Mouse (Mus musculus): ENCODE results near the gene Mb21d2. TPM values are rescaled to one million over a fixed set of nuclear protein-coding genes. Genes with fewer than 3 reads are reported as not detected.

The Mb21d2 gene
- polyA plus RNA-seq, 1 experiment = not detected

- peaks cover 16% of the 10 kb centered on the region for H3K4me1 ChIP-seq
- TF ChIP-seq GATA1 (IDR thresholded peaks at IDR 0.05; ENCODE audit: borderline replicate concordance, low read length) (no peak), FLI1 (IDR thresholded peaks at IDR 0.05; ENCODE audit: low read length) (no peak)
- H3K4me3 ChIP-seq (replicated peaks) = peak overlapping the region; percentile 91
- H3K36me3 ChIP-seq (replicated peaks; ENCODE audit: low read length) = no peaks in the 10 kb centered on the region
- H3K9me3 ChIP-seq = peaks cover 15% of the 10 kb centered on the region
- peaks cover 61% of the 10 kb centered on the region for H3K27me3 ChIP-seq (replicated peaks)
These were observed 316 bp upstream of the Mb21d2 start for GRCm38 (mm10) chr16:28929686-28930291.

DNA sequence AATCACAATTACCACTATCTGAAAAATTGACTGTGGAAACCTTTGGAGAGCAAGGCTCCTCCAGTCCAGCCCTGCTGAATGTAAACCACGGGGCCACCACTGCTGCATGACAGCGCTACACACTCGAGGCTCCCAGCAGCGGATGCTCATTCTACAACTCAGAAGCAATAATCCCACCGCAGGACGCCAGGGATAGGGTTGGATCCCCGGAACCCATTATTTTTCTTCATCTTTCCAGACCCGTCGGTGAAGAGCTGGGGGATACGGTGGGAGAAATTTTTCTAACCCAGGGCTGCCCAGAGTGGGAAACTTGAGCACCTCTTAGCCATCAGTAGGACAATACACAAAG is 1.0 kb downstream of the Mb21d2 start:
- H3K9me3 ChIP-seq = peaks cover 15% of the 10 kb centered on the region
- peaks cover 16% of the 10 kb centered on the region for H3K4me1 ChIP-seq
- peaks cover 61% of the 10 kb centered on the region for H3K27me3 ChIP-seq (replicated peaks)
- TF ChIP-seq GATA1 (IDR thresholded peaks at IDR 0.05; ENCODE audit: borderline replicate concordance, low read length) (no peak), FLI1 (IDR thresholded peaks at IDR 0.05; ENCODE audit: low read length) (no peak)
- H3K36me3 ChIP-seq (replicated peaks; ENCODE audit: low read length) = no peaks in the 10 kb centered on the region
- H3K4me3 ChIP-seq (replicated peaks) = peak overlapping the region; percentile 91

GRCm38 (mm10) chr16:28927381-28927780 is 2.1 kb downstream of the Mb21d2 start:
- peaks cover 16% of the 10 kb centered on the region for H3K4me1 ChIP-seq
- peaks cover 61% of the 10 kb centered on the region for H3K27me3 ChIP-seq (replicated peaks)
- no peaks in the 10 kb centered on the region for H3K36me3 ChIP-seq (replicated peaks; ENCODE audit: low read length)
- H3K9me3 ChIP-seq = peaks cover 15% of the 10 kb centered on the region
- no peak overlapping the region for H3K4me3 ChIP-seq (replicated peaks)
- no peak for TF ChIP-seq GATA1 (IDR thresholded peaks at IDR 0.05; ENCODE audit: borderline replicate concordance, low read length)
- TF ChIP-seq FLI1 (IDR thresholded peaks at IDR 0.05; ENCODE audit: low read length) = no peak

DNA sequence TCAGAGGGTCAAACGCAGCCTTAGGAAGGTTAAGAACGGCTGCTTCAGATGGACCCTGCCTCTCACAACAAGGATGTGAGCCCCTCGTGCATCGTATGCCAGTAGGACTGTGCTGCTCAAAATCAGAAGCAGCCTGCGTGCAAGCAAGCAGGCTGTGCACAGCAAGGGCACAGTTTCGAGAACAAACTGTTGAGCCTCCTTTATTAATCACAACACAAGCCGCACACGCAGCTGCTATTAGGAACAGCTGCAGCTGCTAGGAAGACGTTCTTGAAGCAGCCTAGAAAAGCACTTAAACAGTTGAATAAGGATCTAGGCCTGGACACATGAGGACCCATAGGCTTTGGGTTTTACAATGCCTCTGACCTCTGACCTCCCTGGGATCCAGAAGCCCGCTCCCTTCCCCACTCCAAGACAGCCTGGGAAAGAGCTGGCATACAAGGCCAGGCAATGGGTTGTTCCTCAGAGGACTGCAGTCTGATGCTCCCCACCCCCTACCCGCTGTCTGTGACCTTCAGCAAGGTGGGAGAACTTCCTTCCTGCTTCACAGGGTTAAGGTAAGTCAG is 10.1 kb downstream of the Mb21d2 start:
- H3K4me3 ChIP-seq (replicated peaks) = no peak overlapping the region
- peaks cover 4% of the 10 kb centered on the region for H3K9me3 ChIP-seq
- H3K4me1 ChIP-seq = no peaks in the 10 kb centered on the region
- TF ChIP-seq GATA1 (IDR thresholded peaks at IDR 0.05; ENCODE audit: borderline replicate concordance, low read length) (no peak), FLI1 (IDR thresholded peaks at IDR 0.05; ENCODE audit: low read length) (no peak)
- no peaks in the 10 kb centered on the region for H3K27me3 ChIP-seq (replicated peaks)
- no peaks in the 10 kb centered on the region for H3K36me3 ChIP-seq (replicated peaks; ENCODE audit: low read length)

DNA sequence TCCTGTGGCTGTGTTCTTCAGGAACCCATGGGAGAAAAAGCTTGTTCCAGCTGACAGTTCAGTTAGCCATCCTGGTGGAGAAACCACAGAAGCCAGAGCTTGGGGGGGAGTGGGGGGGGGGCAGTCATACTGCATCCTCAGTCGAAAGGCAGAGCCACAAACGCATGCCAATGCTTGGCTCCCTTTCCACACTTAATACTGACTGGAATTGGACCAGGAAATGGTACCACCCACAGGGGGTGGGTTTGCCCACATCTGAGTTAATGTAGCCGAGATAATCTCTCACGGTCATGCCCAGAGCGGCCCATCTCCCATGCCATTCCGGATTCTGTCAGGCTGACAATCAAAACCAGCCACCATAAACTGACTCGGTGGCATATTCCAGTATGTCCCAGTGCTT is 14.1 kb downstream of the Mb21d2 start:
- Histone ChIP-seq H3K4me3 (replicated peaks) (no peak overlapping the region), H3K4me1 (no peaks in the 10 kb centered on the region), H3K9me3 (peaks cover 26% of the 10 kb centered on the region), H3K36me3 (replicated peaks; ENCODE audit: low read length) (no peaks in the 10 kb centered on the region), H3K27me3 (replicated peaks) (no peaks in the 10 kb centered on the region)
- no peak for TF ChIP-seq FLI1 (IDR thresholded peaks at IDR 0.05; ENCODE audit: low read length)
- no peak for TF ChIP-seq GATA1 (IDR thresholded peaks at IDR 0.05; ENCODE audit: borderline replicate concordance, low read length)

DNA sequence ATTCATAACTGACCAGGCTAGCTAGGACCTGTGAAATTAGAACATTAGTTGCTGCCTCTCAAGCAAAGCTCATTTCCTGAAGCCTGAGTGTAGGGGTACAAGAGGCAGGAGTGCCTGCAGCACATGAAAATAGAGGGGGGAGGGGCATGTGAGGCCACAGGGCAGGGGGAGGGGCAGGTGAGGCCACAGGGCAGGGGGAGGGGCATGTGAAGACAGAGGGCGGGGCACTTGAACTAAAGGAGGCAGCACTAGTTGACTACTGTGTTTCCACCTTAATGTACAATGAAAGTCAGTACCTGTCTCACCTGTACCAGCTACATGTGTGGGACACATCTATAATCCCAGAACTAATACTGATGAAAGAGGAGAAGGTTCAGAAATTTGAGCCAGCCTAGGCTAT is 14.8 kb downstream of the Mb21d2 start:
- no peaks in the 10 kb centered on the region for H3K4me1 ChIP-seq
- TF ChIP-seq FLI1 (IDR thresholded peaks at IDR 0.05; ENCODE audit: low read length) = no peak
- TF ChIP-seq GATA1 (IDR thresholded peaks at IDR 0.05; ENCODE audit: borderline replicate concordance, low read length) = no peak
- H3K9me3 ChIP-seq = peaks cover 29% of the 10 kb centered on the region
- H3K36me3 ChIP-seq (replicated peaks; ENCODE audit: low read length) = no peaks in the 10 kb centered on the region
- no peak overlapping the region for H3K4me3 ChIP-seq (replicated peaks)
- no peaks in the 10 kb centered on the region for H3K27me3 ChIP-seq (replicated peaks)

GRCm38 (mm10) chr16:28911414-28912050 is 17.9 kb downstream of the Mb21d2 start:
- TF ChIP-seq GATA1 (IDR thresholded peaks at IDR 0.05; ENCODE audit: borderline replicate concordance, low read length) (no peak), FLI1 (IDR thresholded peaks at IDR 0.05; ENCODE audit: low read length) (no peak)
- peaks cover 25% of the 10 kb centered on the region for H3K9me3 ChIP-seq
- H3K27me3 ChIP-seq (replicated peaks) = no peaks in the 10 kb centered on the region
- no peaks in the 10 kb centered on the region for H3K36me3 ChIP-seq (replicated peaks; ENCODE audit: low read length)
- no peak overlapping the region for H3K4me3 ChIP-seq (replicated peaks)
- no peaks in the 10 kb centered on the region for H3K4me1 ChIP-seq

DNA sequence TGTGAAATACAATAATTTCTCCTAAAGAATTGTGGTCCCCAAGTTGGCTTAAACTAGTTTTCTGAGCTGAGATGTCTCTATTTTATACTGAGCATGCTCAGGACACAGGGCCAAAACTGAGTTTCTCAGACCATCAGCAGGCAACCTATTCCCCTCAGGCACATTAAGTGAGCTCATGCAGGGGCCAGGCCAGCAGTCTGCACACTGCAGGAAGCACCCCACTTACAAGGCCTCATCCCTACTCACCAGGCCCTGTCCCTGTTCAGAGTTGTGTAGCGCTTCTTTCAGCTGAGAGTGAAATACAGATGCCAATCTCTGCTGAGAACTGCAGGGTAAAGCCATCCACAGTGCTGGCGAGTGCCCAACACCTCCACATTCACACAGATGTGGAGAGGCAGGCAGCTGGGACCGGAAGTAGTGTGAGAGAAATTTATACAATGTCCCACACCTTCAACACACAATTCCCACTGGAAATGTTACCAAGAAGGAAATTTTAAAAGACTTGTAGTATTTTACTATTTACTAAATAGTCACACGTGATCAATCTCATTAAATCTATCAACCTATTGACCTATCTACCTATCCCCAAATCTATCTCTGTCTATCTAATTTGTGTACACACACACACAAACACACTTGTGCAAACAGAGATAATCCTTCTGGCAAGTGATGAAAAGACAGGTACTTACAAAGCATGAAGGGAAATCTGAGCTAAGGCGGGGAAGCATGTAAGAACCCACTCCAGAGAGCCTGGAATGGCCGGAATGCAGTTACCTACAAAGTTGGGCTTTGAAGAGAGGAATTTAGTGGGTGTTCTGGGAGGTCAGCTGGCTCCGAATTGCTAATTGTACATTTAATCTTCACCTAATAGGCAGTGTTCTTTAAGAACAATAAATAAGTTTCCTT is 22.9 kb downstream of the Mb21d2 start:
- H3K27me3 ChIP-seq (replicated peaks) = no peaks in the 10 kb centered on the region
- no peaks in the 10 kb centered on the region for H3K4me1 ChIP-seq
- no peaks in the 10 kb centered on the region for H3K36me3 ChIP-seq (replicated peaks; ENCODE audit: low read length)
- peaks cover 12% of the 10 kb centered on the region; the same call in 1 of the 2 replicates for H3K9me3 ChIP-seq
- no peak overlapping the region for H3K4me3 ChIP-seq (replicated peaks)
- TF ChIP-seq GATA1 (IDR thresholded peaks at IDR 0.05; ENCODE audit: borderline replicate concordance, low read length) (no peak), FLI1 (IDR thresholded peaks at IDR 0.05; ENCODE audit: low read length) (no peak)

DNA sequence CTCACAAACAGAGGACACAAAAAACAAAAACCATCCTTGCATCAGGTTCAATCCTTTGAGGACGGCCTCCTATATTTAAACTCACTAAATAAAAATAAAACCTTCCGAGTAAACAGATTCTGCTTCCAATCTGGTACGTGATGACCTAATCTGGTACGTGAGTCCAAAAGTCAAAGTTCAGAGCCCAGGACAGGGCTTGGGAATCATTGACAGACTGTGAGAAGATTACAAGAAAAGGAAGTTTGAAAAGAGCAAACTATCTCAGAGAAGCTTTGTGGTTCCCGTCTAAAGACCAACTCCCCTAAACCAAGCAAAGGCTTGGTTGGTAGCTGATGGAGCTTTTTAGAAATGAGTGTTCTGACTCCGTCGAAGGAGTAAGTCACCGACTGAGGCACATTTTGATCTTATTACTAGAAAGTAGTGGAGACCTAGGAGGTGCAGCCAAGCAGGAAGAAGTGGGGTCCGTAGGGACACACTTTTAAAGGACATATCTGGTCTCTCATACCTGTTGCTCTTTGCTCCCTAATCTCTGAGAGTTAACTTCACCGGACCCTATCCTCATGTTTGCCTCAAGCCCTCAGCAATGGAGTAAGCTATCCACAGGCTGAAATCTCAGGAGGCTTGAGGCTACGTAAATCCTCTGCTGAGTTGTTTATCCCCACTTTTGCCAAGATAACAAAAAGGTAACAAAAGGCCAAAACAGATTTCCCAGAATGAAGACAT is 23.7 kb downstream of the Mb21d2 start:
- Histone ChIP-seq H3K36me3 (replicated peaks; ENCODE audit: low read length) (no peaks in the 10 kb centered on the region), H3K4me3 (replicated peaks) (no peak overlapping the region), H3K4me1 (no peaks in the 10 kb centered on the region), H3K9me3 (peaks cover 7% of the 10 kb centered on the region; the same call in 1 of the 2 replicates), H3K27me3 (replicated peaks) (no peaks in the 10 kb centered on the region)
- no peak for TF ChIP-seq GATA1 (IDR thresholded peaks at IDR 0.05; ENCODE audit: borderline replicate concordance, low read length)
